9 mouse cellular contexts compared by ENCODE assay signal in the genomic region with DNA sequence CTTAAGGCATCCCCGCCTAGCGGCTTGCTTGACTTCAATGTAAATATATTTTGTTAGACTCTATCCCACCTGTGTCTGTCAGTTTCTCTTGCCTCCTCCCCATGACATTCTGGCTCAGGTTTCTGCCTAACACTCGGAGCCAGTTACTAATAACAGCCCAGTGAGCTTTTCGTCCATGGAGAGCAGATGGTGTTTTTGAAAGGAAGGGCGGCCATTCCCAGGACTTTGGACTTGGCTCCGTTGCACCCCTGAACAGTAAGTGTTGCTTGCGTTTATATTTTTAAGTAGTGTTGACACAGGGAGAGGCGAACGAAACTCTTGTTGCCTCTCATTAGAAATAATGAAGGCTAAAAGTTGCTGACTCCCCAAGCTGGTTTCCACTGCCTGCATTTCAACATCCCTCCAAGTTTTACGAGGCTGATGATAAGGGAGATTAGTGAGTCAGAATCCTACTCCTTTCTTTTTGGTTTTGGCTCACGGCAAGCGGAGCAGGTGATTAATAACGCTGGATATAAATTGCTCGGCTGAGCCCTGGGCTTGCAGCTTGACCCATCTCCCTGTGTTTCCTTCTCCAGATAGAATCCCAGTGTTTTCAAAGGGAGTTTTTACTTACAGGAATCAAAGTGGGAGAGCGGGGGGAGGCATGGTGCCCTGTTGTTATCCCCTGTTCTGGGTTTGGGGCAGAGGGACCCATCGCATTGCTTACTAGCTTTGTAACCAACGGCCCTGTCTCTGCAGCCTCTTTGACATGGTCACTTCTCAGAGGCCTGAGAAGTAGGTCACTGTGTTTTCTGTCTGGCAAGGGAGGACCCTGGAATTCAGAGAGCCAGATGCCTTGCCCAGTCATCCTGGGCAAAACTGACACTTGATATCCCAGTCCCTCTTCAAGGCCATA. TPM values are rescaled to one million over a fixed set of nuclear protein-coding genes. Genes with fewer than 3 reads are reported as not detected.
A peak's percentile ranks its signal among the peaks of the same experiment; 100 is the strongest.
DNase-seq lines count a peak whose midpoint lies in the region; ATAC-seq and TF ChIP-seq lines count a peak whose summit lies in the region.
"Had no signal": no experiment of that assay in that cellular context is flagged by ENCODE, and none has a peak within 500 bp of the region (broad histone marks: within the 10 kb centered on the region; RNA-seq: fewer than 3 reads in every experiment).

TSS of gene Mrln (plus strand) at position 160 of the 895 bp plus-strand sequence.

- no peaks in the 10 kb centered on the region for H3K4me1 ChIP-seq in liver, postnatal 0 days (ENCODE audit: insufficient read depth)
- H3K4me1 ChIP-seq in liver, embryonic 12.5 days: 0 out of 2 replicates have a peak, but pooled peaks cover 7% of the 10 kb centered on the region

- no peaks in the 10 kb centered on the region for H3K36me3 ChIP-seq in liver, postnatal 0 days (replicated peaks; ENCODE audit: insufficient read depth, low read length)
- H3K36me3 ChIP-seq in liver, embryonic 12.5 days: no peaks in the 10 kb centered on the region
- no peaks in the 10 kb centered on the region for H3K36me3 ChIP-seq in myocyte (ENCODE audit: control insufficient read depth, insufficient read depth)
- H3K36me3 ChIP-seq: heart, embryonic 15.5 days had no signal

- TF ChIP-seq EP300 in liver, postnatal 0 days (IDR thresholded peaks at IDR 0.05; ENCODE audit: low read depth): no peak

- H3K9ac ChIP-seq in liver, postnatal 0 days (replicated peaks): no peak within 1 kb of the TSS
- no peak within 1 kb of the TSS for H3K9ac ChIP-seq in liver, embryonic 12.5 days
- H3K9ac ChIP-seq: heart, embryonic 15.5 days had no signal

- H3ac ChIP-seq in myocyte (ENCODE audit: control insufficient read depth, insufficient read length): no peak within 1 kb of the TSS

- H3K4me2 ChIP-seq in liver, postnatal 0 days (ENCODE audit: low read depth, low read length): peak within 1 kb of the TSS; percentile 48
- H3K4me2 ChIP-seq in liver, embryonic 12.5 days: no peak within 1 kb of the TSS
- peak within 1 kb of the TSS; percentile 86 for H3K4me2 ChIP-seq in myocyte (ENCODE audit: low read depth)
- H3K4me2 ChIP-seq: heart, embryonic 15.5 days had no signal

- no peak for TF ChIP-seq POLR2A in myocyte (IDR thresholded peaks at IDR 0.05; ENCODE audit: insufficient read length, low read depth)

- 58% methylated on average over 17 of the region's 17 CpGs for WGBS in liver, postnatal 0 days (ENCODE audit: insufficient replicate concordance)
- WGBS in liver, embryonic 12.5 days (ENCODE audit: insufficient replicate concordance): 62% methylated on average over 17 of the region's 17 CpGs

- no peaks in the 10 kb centered on the region for H3K9me3 ChIP-seq in liver, postnatal 0 days (ENCODE audit: low read length)
- no peaks in the 10 kb centered on the region for H3K9me3 ChIP-seq in liver, embryonic 12.5 days (replicated peaks)
- H3K9me3 ChIP-seq: heart, embryonic 15.5 days had no signal

- TF ChIP-seq CTCF in liver, postnatal 0 days (IDR thresholded peaks at IDR 0.05; ENCODE audit: low read depth): no peak

- no peak for DNase-seq in liver, postnatal 0 days
- DNase-seq in cerebellum, adult 18-20 months: peak; percentile 77 to 85
- DNase-seq in gastrocnemius, adult 8-10 months (ENCODE audit: low spot score in 2 of 2): peak; percentile 36 to 49
- no peak for DNase-seq in ovary, postnatal 14 days (ENCODE audit: low spot score)
- no peak for DNase-seq in right cerebral cortex, postnatal 4 days
- DNase-seq in spleen, postnatal 4 days (ENCODE audit: low spot score in 2 of 2): no peak

- H3K4me3 ChIP-seq in liver, postnatal 0 days (ENCODE audit: low read depth, low read length): no peak within 1 kb of the TSS
- no peak within 1 kb of the TSS for H3K4me3 ChIP-seq in liver, embryonic 12.5 days
- H3K4me3 ChIP-seq in myocyte: peak within 1 kb of the TSS; percentile 6
- H3K4me3 ChIP-seq: heart, embryonic 15.5 days had no signal

- H3K79me2 ChIP-seq in myocyte (ENCODE audit: control insufficient read depth, insufficient read depth): no peaks in the 10 kb centered on the region

- no peaks in the 10 kb centered on the region for H3K27me3 ChIP-seq in liver, postnatal 0 days (ENCODE audit: insufficient read depth, low read length)
- H3K27me3 ChIP-seq in liver, embryonic 12.5 days (replicated peaks): no peaks in the 10 kb centered on the region
- no peaks in the 10 kb centered on the region for H3K27me3 ChIP-seq in myocyte (ENCODE audit: control insufficient read depth, insufficient read depth, insufficient read length)
- H3K27me3 ChIP-seq: heart, embryonic 15.5 days had no signal

- no peak for ATAC-seq in liver, postnatal 0 days
- no peak for ATAC-seq in liver, embryonic 12.5 days

- no peak within 1 kb of the TSS for H3K27ac ChIP-seq in liver, postnatal 0 days (ENCODE audit: low read depth)
- H3K27ac ChIP-seq in liver, embryonic 12.5 days: no peak within 1 kb of the TSS
- H3K27ac ChIP-seq: heart, embryonic 15.5 days had no signal

TF ChIP-seq in myocyte, 11 proteins besides CTCF, POLR2A, EP300 and RAD21:
- TF ChIP-seq POLR2AphosphoS2 (IDR thresholded peaks at IDR 0.05; ENCODE audit: insufficient read length, low read depth) (no peak), REST (IDR thresholded peaks at IDR 0.05; ENCODE audit: insufficient read depth, insufficient read length) (no peak), TCF12 (IDR thresholded peaks at IDR 0.05; ENCODE audit: insufficient read depth, poor library complexity, severe bottlenecking) (peak; percentile 48), SRF (IDR thresholded peaks at IDR 0.05; ENCODE audit: control insufficient read depth, insufficient read length, low read depth) (no peak), TCF3 (IDR thresholded peaks at IDR 0.05; ENCODE audit: insufficient read length, low read depth) (no peak), USF1 (IDR thresholded peaks at IDR 0.05; ENCODE audit: low read depth) (no peak), MYOG (IDR thresholded peaks at IDR 0.05; ENCODE audit: control insufficient read depth in 1 of 3, insufficient read depth in 1 of 3, insufficient read length in 2 of 3, low read depth in 2 of 3) (peak in 2 of 3 experiments; percentile 3 to 7), CEBPB (IDR thresholded peaks at IDR 0.05; ENCODE audit: insufficient read depth, poor library complexity, severe bottlenecking) (peak; percentile 85), MYOD1 (IDR thresholded peaks at IDR 0.05; ENCODE audit: control insufficient read depth in 1 of 3, insufficient read length in 2 of 3, low read depth in 2 of 3) (peak; percentile 89 to 94 (median 91)), E2F4 (IDR thresholded peaks at IDR 0.05; ENCODE audit: insufficient read depth) (no peak), MAX (IDR thresholded peaks at IDR 0.05; ENCODE audit: low read depth) (no peak)

RNA-seq across cellular contexts. Expression of gene Mrln, which starts in this region (rescaled TPM):
- 0.38 and 0.65 TPM in 2 replicates for polyA plus RNA-seq in liver, postnatal 0 days (2015; fragmentation: Nextera tagmentation; extraction: Ambion mirVana)
- 0.35 and 0.87 TPM in 2 replicates for polyA plus RNA-seq in liver, embryonic 12.5 days (2016; fragmentation: Nextera tagmentation; extraction: Ambion mirVana)
- 100 to 1,000 TPM; 225 to 294 (median 248) TPM for total RNA-seq in gastrocnemius, adult 8-10 months (2022)
- polyA plus RNA-seq in myocyte (2012; fragmentation: generic; extraction: Trizol): 32.8 TPM

Comparison
In these comparisons a context has a peak if more than half of its experiments do, and no peak if none do; other contexts are left out.
1. RNA of gene Mrln (polyA plus RNA-seq): 32.8 TPM in myocyte (single experiment); 0.38 to 0.65 TPM in liver, postnatal 0 days and 0.35 to 0.87 TPM in liver, embryonic 12.5 days; every median in the first group is over 10 times any median in the second.
2. DNase-seq: peak in cerebellum, adult 18-20 months (2 of 2) and gastrocnemius, adult 8-10 months (2 of 2); none in liver, postnatal 0 days (single experiment), ovary, postnatal 14 days (single experiment), right cerebral cortex, postnatal 4 days (single experiment) and spleen, postnatal 4 days (0 of 2).